Comparison of ENCODE assay signal across 26 mouse cellular contexts in the genomic region with DNA sequence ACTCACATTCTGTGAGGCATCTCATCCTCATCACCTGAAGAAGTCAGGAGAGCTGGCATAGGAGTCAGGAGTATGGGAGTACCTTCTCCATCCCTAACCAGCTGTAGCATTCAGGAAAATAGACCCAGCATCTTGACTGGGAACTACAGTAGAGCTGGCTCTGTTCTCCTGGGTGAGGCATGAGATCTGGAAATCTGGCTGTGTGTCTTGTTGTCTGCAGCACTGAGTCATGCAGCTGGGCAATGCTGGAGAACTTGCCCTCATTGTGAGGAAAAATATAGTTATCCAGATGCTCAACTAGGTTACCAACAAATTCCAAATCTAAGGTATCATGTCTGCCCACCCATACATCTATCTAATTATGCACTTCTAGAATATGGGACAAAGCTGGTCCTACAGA.
"Had no signal": no experiment of that assay in that cellular context is flagged by ENCODE, and none has a peak within 500 bp of the region (broad histone marks: within the 10 kb centered on the region; RNA-seq: fewer than 3 reads in every experiment).

No protein-coding gene starts in this region.

- H3K4me3 ChIP-seq: gastrocnemius, adult 2 months; heart, adult 2 months; hindbrain, embryonic 10.5 days; hindbrain, embryonic 12.5 days; intestine, embryonic 15.5 days; layer of hippocampus, adult 2 months; left cerebral cortex, adult 2 months; limb, embryonic 10.5 days; limb, embryonic 12.5 days; liver, embryonic 13.5 days had no signal

- H3K9ac ChIP-seq: hindbrain, embryonic 12.5 days; hindbrain, embryonic 14.5 days; intestine, embryonic 15.5 days; limb, embryonic 12.5 days; liver, embryonic 13.5 days had no signal

- ATAC-seq: hindbrain, embryonic 16.5 days; inflammation-experienced regulatory T-cells, adult 6 months; intestine, embryonic 15.5 days; intestine, postnatal 0 days had no signal

- H3K9me3 ChIP-seq: hindbrain, embryonic 12.5 days; intestine, embryonic 15.5 days; limb, embryonic 10.5 days; liver, embryonic 13.5 days had no signal

- H3K4me2 ChIP-seq: heart, embryonic 11.5 days; hindbrain, embryonic 12.5 days; hindbrain, embryonic 14.5 days; intestine, embryonic 15.5 days; limb, embryonic 12.5 days; liver, embryonic 11.5 days; liver, embryonic 13.5 days had no signal

- H3K27ac ChIP-seq: gastrocnemius, adult 2 months; heart, adult 2 months; hindbrain, embryonic 10.5 days; hindbrain, embryonic 12.5 days; hindbrain, embryonic 14.5 days; intestine, embryonic 15.5 days; layer of hippocampus, adult 2 months; left cerebral cortex, adult 2 months; limb, embryonic 10.5 days; limb, embryonic 12.5 days; liver, embryonic 13.5 days had no signal

- DNase-seq: gastrocnemius, adult 2 months; gastrocnemius, postnatal 10 days; gastrocnemius, postnatal 25 days; heart, adult 2 months; heart, postnatal 10 days; heart, postnatal 4 days; kidney, adult 18-20 months; kidney, adult 8-10 months; kidney, postnatal 10 days; kidney, postnatal 25 days; kidney, postnatal 4 days; liver; liver, embryonic 13.5 days had no signal

- H3K27me3 ChIP-seq: hindbrain, embryonic 12.5 days; intestine, embryonic 15.5 days; limb, embryonic 12.5 days; liver, embryonic 13.5 days had no signal

- H3K36me3 ChIP-seq: hindbrain, embryonic 10.5 days; hindbrain, embryonic 12.5 days; intestine, embryonic 15.5 days; limb, embryonic 10.5 days; limb, embryonic 12.5 days; liver, embryonic 13.5 days had no signal

- H3K4me1 ChIP-seq: hindbrain, embryonic 10.5 days; hindbrain, embryonic 12.5 days; intestine, embryonic 15.5 days; limb, embryonic 10.5 days; limb, embryonic 12.5 days; liver, embryonic 13.5 days had no signal
